Mouse (Mus musculus): ENCODE measurements around the gene B3galt6. TPM values are rescaled to one million over a fixed set of nuclear protein-coding genes. Genes with fewer than 3 reads are reported as not detected.

Gene B3galt6
- polyA plus RNA-seq, 1 experiment from 2014 or later, result 16.7 TPM

DNA sequence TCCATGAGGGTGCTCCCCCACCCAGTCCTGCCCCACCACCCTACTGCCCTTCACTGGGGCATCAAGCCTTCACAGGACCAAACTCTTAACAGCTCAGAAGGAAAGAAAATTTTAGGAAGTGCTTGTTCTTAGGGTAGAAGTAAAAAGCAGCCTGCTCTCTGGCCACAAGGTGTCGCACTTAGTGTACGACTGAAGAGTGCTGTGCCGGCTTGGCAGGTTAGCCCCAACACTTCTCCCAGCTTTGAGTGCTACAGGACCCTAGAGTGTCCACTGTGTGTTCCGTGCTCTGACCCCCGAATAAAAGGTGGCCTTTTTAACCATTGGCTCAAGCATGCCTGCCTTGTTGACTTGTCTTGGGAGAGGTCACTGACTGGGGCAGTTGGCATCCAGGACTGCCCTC is 33.2 kb downstream of the B3galt6 start:
- Histone ChIP-seq H3K27ac (replicated peaks) (no peak overlapping the region), H3K36me3 (peaks cover 38% of the 10 kb centered on the region), H3K9me3 (replicated peaks) (no peaks in the 10 kb centered on the region), H3K4me3 (replicated peaks) (no peak overlapping the region), H3K9ac (no peak overlapping the region), H3K4me2 (replicated peaks) (no peak overlapping the region), H3K4me1 (peaks cover 24% of the 10 kb centered on the region), H3K27me3 (no peaks in the 10 kb centered on the region)
- 3% methylated on average over 5 of the region's 5 CpGs for WGBS
- ATAC-seq (ENCODE audit: insufficient number of reproducible peaks, low FRiP score, low TSS enrichment, low read depth), result no peak

DNA sequence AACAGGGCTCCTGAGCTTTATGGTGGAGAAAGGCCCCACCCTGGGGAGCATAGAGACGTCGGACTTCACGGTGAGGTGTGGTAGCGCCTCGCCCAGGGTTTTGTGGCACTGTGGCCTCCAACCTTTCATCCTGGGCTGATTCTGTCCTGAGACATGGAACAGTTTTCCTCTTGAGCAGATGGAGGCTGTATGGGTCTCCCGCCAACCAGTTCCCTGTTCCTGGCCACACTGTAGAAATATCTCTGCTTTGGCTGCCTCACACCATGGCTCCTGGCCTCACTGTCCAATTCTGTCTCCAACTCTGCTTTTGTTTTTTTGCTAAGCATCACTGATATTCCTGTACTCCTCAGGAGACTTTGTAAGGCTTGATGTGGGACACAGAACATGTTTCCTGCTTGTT is 37.0 kb downstream of the B3galt6 start:
- H3K4me1 ChIP-seq, result no peaks in the 10 kb centered on the region
- H3K27me3 ChIP-seq, result no peaks in the 10 kb centered on the region
- H3K9ac ChIP-seq, result no peak overlapping the region
- no peak overlapping the region for H3K27ac ChIP-seq (replicated peaks)
- ATAC-seq (ENCODE audit: insufficient number of reproducible peaks, low FRiP score, low TSS enrichment, low read depth), result no peak
- H3K4me2 ChIP-seq (replicated peaks), result no peak overlapping the region
- no peaks in the 10 kb centered on the region for H3K9me3 ChIP-seq (replicated peaks)
- no peak overlapping the region for H3K4me3 ChIP-seq (replicated peaks)
- whole genome bisulfite sequencing, result 94% methylated on average over 6 of the region's 6 CpGs
- H3K36me3 ChIP-seq, result peaks cover 70% of the 10 kb centered on the region

GRCm38 (mm10) chr4:155947094-155947493 is 45.4 kb downstream of the B3galt6 start:
- Histone ChIP-seq H3K36me3 (peaks cover 56% of the 10 kb centered on the region), H3K4me1 (peaks cover 16% of the 10 kb centered on the region), H3K9me3 (replicated peaks) (no peaks in the 10 kb centered on the region), H3K27ac (replicated peaks) (no peak overlapping the region), H3K9ac (no peak overlapping the region), H3K27me3 (no peaks in the 10 kb centered on the region), H3K4me2 (replicated peaks) (no peak overlapping the region), H3K4me3 (replicated peaks) (no peak overlapping the region)
- no peak for ATAC-seq (ENCODE audit: insufficient number of reproducible peaks, low FRiP score, low TSS enrichment, low read depth)

- peak overlapping the region; percentile 96 for H3K4me3 ChIP-seq (replicated peaks)
- no peaks in the 10 kb centered on the region for H3K27me3 ChIP-seq
- WGBS, result under 1% methylated on average over 17 of the region's 17 CpGs
- H3K4me1 ChIP-seq, result peaks cover 16% of the 10 kb centered on the region
- no peak for ATAC-seq (ENCODE audit: insufficient number of reproducible peaks, low FRiP score, low TSS enrichment, low read depth)
- peak overlapping the region; percentile 86 for H3K9ac ChIP-seq
- H3K36me3 ChIP-seq, result peaks cover 30% of the 10 kb centered on the region
- peak overlapping the region; percentile 86 for H3K4me2 ChIP-seq (replicated peaks)
- H3K9me3 ChIP-seq (replicated peaks), result no peaks in the 10 kb centered on the region
- H3K27ac ChIP-seq (replicated peaks), result peak overlapping the region; percentile 76; the same call in 1 of the 2 replicates
Measured at GRCm38 (mm10) chr4:155944271-155944670, 48.2 kb downstream of the B3galt6 start.

- Histone ChIP-seq H3K27ac (replicated peaks) (peak within 1 kb of the TSS; percentile 85), H3K36me3 (peaks cover 24% of the 10 kb centered on the region), H3K9ac (peak within 1 kb of the TSS; percentile 86), H3K9me3 (replicated peaks) (no peaks in the 10 kb centered on the region), H3K4me1 (peaks cover 16% of the 10 kb centered on the region), H3K4me3 (replicated peaks) (peak within 1 kb of the TSS; percentile 96), H3K27me3 (no peaks in the 10 kb centered on the region), H3K4me2 (replicated peaks) (peak within 1 kb of the TSS; percentile 89)
- WGBS, result under 1% methylated on average over 80 of the region's 85 CpGs
- ATAC-seq (ENCODE audit: insufficient number of reproducible peaks, low FRiP score, low TSS enrichment, low read depth), result peak; percentile 99
Measured at GRCm38 (mm10) chr4:155943534-155944249, 48.8 kb downstream of the B3galt6 start, which contains the start of gene Ube2j2. TSS of gene Ube2j2 (plus strand) at chr4:155943831.

DNA sequence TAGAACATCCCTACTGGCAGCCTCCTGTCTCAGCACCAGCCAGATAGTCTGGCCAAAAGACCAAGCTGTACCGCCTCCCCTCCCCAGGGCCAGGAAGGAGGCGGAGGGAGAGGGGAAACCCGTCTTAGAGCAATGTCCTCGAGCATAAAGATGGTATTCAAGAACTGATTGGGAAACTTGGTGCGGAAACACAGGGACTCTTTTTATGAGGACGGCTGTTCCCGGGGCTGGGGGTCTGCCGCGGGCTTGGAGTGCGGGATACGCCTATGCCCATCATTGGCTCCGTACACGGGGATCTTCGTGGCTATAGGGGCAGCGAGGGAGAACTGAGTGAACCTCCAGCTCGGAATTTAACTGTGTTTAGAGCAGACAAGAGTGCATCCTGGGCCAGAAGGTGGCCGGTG is 49.4 kb downstream of the B3galt6 start:
- ATAC-seq (ENCODE audit: insufficient number of reproducible peaks, low FRiP score, low TSS enrichment, low read depth), result peak; percentile 28
- peaks cover 16% of the 10 kb centered on the region for H3K4me1 ChIP-seq
- peak overlapping the region; percentile 89 for H3K4me2 ChIP-seq (replicated peaks)
- peak overlapping the region; percentile 86 for H3K9ac ChIP-seq
- H3K36me3 ChIP-seq, result peaks cover 18% of the 10 kb centered on the region
- H3K9me3 ChIP-seq (replicated peaks), result no peaks in the 10 kb centered on the region
- peak overlapping the region; percentile 96 for H3K4me3 ChIP-seq (replicated peaks)
- WGBS, result 0% methylated on average over 17 of the region's 17 CpGs
- H3K27ac ChIP-seq (replicated peaks), result peak overlapping the region; percentile 85
- no peaks in the 10 kb centered on the region for H3K27me3 ChIP-seq

Other genes with a start within 250 kb of the B3galt6 start
- gene Atad3a, start 231.6 kb downstream of the B3galt6 start, polyA plus RNA-seq (2015; fragmentation: Nextera tagmentation; extraction: Ambion mirVana), result 84.9 and 89.9 TPM in 2 replicates
- gene Vwa1, start 218.0 kb downstream of the B3galt6 start, polyA plus RNA-seq (2015; fragmentation: Nextera tagmentation; extraction: Ambion mirVana), result 14.2 and 17.4 TPM in 2 replicates
- gene Tmem88b, start 206.8 kb downstream of the B3galt6 start, polyA plus RNA-seq (2015; fragmentation: Nextera tagmentation; extraction: Ambion mirVana), result 0.76 and 1.2 TPM in 2 replicates
- gene Ankrd65, start 202.2 kb downstream of the B3galt6 start, polyA plus RNA-seq (2015; fragmentation: Nextera tagmentation; extraction: Ambion mirVana), result 0.29 and 0.71 TPM in 2 replicates
- gene Mrpl20, start 189.8 kb downstream of the B3galt6 start, polyA plus RNA-seq (2015; fragmentation: Nextera tagmentation; extraction: Ambion mirVana), result 175 and 191 TPM in 2 replicates
- gene Ccnl2, start 180.2 kb downstream of the B3galt6 start, polyA plus RNA-seq (2015; fragmentation: Nextera tagmentation; extraction: Ambion mirVana), result 198 and 206 TPM in 2 replicates
- gene Aurkaip1, start 161.4 kb downstream of the B3galt6 start, polyA plus RNA-seq (2015; fragmentation: Nextera tagmentation; extraction: Ambion mirVana), result 142 TPM in 2 replicates
- gene Mxra8, start 153.0 kb downstream of the B3galt6 start, polyA plus RNA-seq (2015; fragmentation: Nextera tagmentation; extraction: Ambion mirVana), result 137 and 141 TPM in 2 replicates
- 10.0 and 12.2 TPM in 2 replicates for gene Dvl1, start 145.2 kb downstream of the B3galt6 start, polyA plus RNA-seq (2015; fragmentation: Nextera tagmentation; extraction: Ambion mirVana)
- 0.48 and 0.56 TPM in 2 replicates for gene Tas1r3, start 129.3 kb downstream of the B3galt6 start, polyA plus RNA-seq (2015; fragmentation: Nextera tagmentation; extraction: Ambion mirVana)
- 18.0 and 20.1 TPM in 2 replicates for gene Cptp, start 123.2 kb downstream of the B3galt6 start, polyA plus RNA-seq (2015; fragmentation: Nextera tagmentation; extraction: Ambion mirVana)
- 71.7 and 73.1 TPM in 2 replicates for gene Ints11, start 123.1 kb downstream of the B3galt6 start, polyA plus RNA-seq (2015; fragmentation: Nextera tagmentation; extraction: Ambion mirVana)
- 62.6 and 63.6 TPM in 2 replicates for gene Pusl1, start 100.9 kb downstream of the B3galt6 start, polyA plus RNA-seq (2015; fragmentation: Nextera tagmentation; extraction: Ambion mirVana)
- gene Acap3, start 100.8 kb downstream of the B3galt6 start, polyA plus RNA-seq (2015; fragmentation: Nextera tagmentation; extraction: Ambion mirVana), result 25.1 and 26.2 TPM in 2 replicates
- 108 and 109 TPM in 2 replicates for gene Ube2j2, start 48.8 kb downstream of the B3galt6 start, polyA plus RNA-seq (2015; fragmentation: Nextera tagmentation; extraction: Ambion mirVana)
- 68.2 and 73.8 TPM in 2 replicates for gene C1qtnf12, start 30.3 kb downstream of the B3galt6 start, polyA plus RNA-seq (2015; fragmentation: Nextera tagmentation; extraction: Ambion mirVana)
- gene Sdf4, start 223 bp upstream of the B3galt6 start, polyA plus RNA-seq (2015; fragmentation: Nextera tagmentation; extraction: Ambion mirVana), result 165 and 172 TPM in 2 replicates
- gene Tnfrsf4, start 21.2 kb upstream of the B3galt6 start, polyA plus RNA-seq (2015; fragmentation: Nextera tagmentation; extraction: Ambion mirVana), result 1.1 and 1.2 TPM in 2 replicates
- 6.0 and 7.1 TPM in 2 replicates for gene Tnfrsf18, start 33.5 kb upstream of the B3galt6 start, polyA plus RNA-seq (2015; fragmentation: Nextera tagmentation; extraction: Ambion mirVana)
- 4.0 and 4.3 TPM in 2 replicates for gene Ttll10, start 66.8 kb upstream of the B3galt6 start, polyA plus RNA-seq (2015; fragmentation: Nextera tagmentation; extraction: Ambion mirVana)
- 32.8 and 33.5 TPM in 2 replicates for gene 9430015G10Rik, start 117.3 kb upstream of the B3galt6 start, polyA plus RNA-seq (2015; fragmentation: Nextera tagmentation; extraction: Ambion mirVana)
- 0.67 and 1.8 TPM in 2 replicates for gene Rnf223, start 137.9 kb upstream of the B3galt6 start, polyA plus RNA-seq (2015; fragmentation: Nextera tagmentation; extraction: Ambion mirVana)
- gene Agrn, start 204.8 kb upstream of the B3galt6 start, polyA plus RNA-seq (2015; fragmentation: Nextera tagmentation; extraction: Ambion mirVana), result 72.1 and 82.0 TPM in 2 replicates
- 4.1 and 4.4 TPM in 2 replicates for gene Isg15, start 208.2 kb upstream of the B3galt6 start, polyA plus RNA-seq (2015; fragmentation: Nextera tagmentation; extraction: Ambion mirVana)
- gene AW011738, start 210.7 kb upstream of the B3galt6 start, polyA plus RNA-seq (2015; fragmentation: Nextera tagmentation; extraction: Ambion mirVana), result 3.1 and 3.6 TPM in 2 replicates
- gene Perm1, start 223.2 kb upstream of the B3galt6 start, polyA plus RNA-seq (2015; fragmentation: Nextera tagmentation; extraction: Ambion mirVana), result 3.8 and 4.6 TPM in 2 replicates
- gene Plekhn1, start 242.2 kb upstream of the B3galt6 start, polyA plus RNA-seq (2015; fragmentation: Nextera tagmentation; extraction: Ambion mirVana), result 43.4 and 44.1 TPM in 2 replicates
- 68.0 and 71.9 TPM in 2 replicates for gene Noc2l, start 243.4 kb upstream of the B3galt6 start, polyA plus RNA-seq (2015; fragmentation: Nextera tagmentation; extraction: Ambion mirVana)

Measured in embryonic facial prominence, embryonic 15.5 days (tissue).